Mouse (Mus musculus): ENCODE measurements around the gene Blnk. TPM values are rescaled to one million over a fixed set of nuclear protein-coding genes. Genes with fewer than 3 reads are reported as not detected.
A peak's percentile ranks its signal among the peaks of the same experiment; 100 is the strongest.

Gene Blnk
- total RNA-seq, 2 experiments from 2014 or later = 8.4 to 10.4 TPM

DNA sequence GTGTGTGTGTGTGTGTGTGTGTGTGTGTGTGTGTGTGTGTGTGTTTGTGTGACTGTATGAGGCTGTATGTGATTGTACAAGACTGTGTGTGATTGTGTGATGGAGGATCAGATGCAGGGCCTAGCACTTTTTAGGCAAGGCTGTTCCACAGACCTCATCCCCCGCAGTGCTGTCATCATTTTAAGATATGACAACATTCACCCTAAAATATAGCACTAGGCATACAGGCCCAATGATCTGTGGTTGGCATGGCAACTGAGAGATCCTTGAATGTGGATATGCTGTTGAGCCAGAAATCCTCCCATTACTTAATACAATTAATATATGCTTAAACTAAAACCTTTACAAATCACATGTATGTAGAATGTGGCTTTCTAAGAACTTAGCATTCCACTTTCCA, 9.8 kb downstream of the Blnk start:
- DNase-seq (ENCODE audit: extremely low spot score in 1 of 2, low spot score in 2 of 2) = no peak
- no peak overlapping the region for H3K4me3 ChIP-seq
- intact Hi-C loops (cut with DNase I) = no loop called here
- H3K27ac ChIP-seq = no peak overlapping the region
- TF ChIP-seq CTCF (IDR thresholded peaks at IDR 0.05) = no peak

DNA sequence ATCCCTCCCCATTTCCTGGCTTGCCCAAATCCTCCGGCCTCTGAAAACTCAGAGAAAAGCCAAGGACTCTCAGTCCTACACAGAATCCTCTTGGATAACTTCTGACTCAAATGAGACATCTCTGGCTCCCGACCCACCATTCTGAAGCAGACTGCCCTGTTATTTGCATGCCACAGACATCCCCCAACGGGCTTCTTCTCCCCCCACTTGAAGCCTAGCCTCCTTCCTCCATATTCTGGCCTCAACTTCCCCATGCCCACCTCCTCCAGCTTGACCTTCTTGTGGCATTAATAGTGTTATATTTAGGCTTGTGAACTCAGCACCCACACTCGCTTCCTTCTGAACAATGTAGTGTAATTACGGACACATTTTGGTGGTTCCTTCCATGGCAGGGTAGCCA, 13.7 kb downstream of the Blnk start:
- DNase-seq (ENCODE audit: extremely low spot score in 1 of 2, low spot score in 2 of 2) = no peak
- Histone ChIP-seq H3K27ac (no peak overlapping the region), H3K4me3 (no peak overlapping the region)
- TF ChIP-seq CTCF (IDR thresholded peaks at IDR 0.05) = no peak
- intact Hi-C loops (cut with DNase I) = no loop called here

DNA sequence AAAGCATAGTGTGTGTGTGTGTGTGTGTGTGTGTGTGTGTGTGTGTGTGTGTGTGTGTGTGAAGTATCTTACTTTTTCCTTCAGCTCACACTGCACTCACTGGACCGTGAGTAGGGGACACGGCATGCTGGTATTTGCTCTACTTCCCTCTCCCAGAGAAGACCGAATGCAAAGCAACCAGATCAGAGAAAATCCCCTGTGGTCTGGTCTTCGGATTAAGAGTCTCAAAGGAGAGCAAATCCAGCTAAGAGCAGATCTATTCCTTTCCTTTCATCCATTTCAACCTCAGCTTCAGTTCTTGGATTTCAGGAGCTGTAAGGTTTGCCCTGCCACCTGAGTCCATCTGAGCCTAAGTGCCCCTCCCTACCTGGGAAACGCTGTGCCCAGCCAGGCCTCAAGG, 16.3 kb downstream of the Blnk start:
- DNase-seq (ENCODE audit: extremely low spot score in 1 of 2, low spot score in 2 of 2) = no peak
- TF ChIP-seq CTCF (IDR thresholded peaks at IDR 0.05) = no peak
- intact Hi-C loops (cut with DNase I) = no loop called here
- Histone ChIP-seq H3K4me3 (no peak overlapping the region), H3K27ac (no peak overlapping the region)

DNA sequence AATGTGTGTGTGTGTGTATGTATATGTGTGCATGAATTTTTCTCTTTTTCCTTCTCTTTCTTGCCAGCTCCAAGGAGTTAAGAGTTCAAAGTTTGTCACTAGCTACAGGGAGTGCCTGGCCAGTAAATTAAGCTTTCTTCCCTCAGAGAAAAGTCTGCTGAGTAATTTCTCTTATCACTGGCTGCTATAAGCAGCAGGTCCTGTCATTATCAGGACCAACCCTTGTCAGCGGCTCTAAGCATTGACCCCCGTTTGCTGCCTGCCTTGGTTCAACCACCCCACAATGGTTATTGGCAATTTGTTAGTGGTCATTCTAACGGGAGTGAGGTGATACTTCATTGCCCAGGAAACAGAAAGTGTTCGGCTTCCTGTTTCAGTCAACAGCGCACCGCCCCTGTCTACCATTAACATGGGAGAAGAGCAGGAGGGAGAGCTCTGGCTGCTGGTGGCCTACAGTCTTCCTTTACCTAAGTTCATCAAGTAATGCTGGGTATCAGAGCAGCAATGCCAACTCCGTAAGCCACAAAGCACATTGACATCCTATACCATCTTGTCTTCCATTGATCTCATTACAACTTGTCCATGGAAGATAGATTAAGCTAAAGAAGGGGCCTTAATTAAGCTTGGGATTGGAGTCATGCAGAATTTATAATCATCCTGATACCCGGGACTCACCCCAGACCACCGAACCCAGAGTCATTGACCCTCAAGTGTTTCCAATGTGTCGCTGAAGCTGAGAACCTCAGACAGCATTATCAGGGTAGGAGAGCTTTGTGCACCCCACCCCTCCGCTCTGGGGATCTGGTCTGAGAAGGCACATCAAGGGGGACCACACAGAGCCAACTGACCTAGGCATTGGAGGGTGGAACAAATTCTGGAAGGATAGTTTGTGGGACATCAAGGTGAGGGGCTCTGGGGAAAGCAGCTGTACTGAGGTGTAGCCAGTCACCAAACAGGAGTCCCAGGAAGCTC, 17.1 kb downstream of the Blnk start:
- intact Hi-C loops (cut with DNase I) = no loop called here
- Histone ChIP-seq H3K4me3 (no peak overlapping the region), H3K27ac (no peak overlapping the region)
- no peak for TF ChIP-seq CTCF (IDR thresholded peaks at IDR 0.05)
- no peak for DNase-seq (ENCODE audit: extremely low spot score in 1 of 2, low spot score in 2 of 2)

DNA sequence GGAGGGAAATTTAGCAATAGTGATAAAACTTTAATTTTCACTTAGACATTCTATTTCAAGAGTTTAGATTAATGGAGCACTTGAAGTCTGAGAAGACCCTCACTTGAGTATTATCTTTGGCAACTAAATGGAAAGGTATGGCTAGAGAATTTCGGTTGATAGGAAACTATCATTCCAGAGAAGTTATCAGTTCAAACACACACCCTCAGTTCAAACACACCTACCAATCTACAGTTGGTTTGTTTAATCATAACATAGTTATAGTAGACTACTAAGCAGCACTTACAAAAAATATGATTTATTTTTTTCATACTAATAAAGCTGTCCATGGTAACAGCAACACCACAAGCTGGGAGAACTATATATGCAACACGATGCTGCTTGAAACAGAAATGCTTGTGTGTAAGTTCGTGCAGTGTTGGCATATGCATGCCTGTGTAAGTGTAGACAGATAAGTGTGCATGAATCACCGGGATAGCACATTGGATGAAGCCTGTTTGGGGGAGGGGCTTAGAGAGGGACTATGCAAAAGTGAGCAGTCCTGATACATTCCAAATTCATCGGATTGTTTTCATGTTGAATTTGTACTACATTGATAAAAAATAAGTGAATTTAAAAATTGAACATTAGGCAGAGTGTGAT, 22.9 kb downstream of the Blnk start:
- DNase-seq (ENCODE audit: extremely low spot score in 1 of 2, low spot score in 2 of 2) = no peak
- Histone ChIP-seq H3K27ac (no peak overlapping the region), H3K4me3 (no peak overlapping the region)
- intact Hi-C loops (cut with DNase I) = no loop called here
- TF ChIP-seq CTCF (IDR thresholded peaks at IDR 0.05) = no peak

DNA sequence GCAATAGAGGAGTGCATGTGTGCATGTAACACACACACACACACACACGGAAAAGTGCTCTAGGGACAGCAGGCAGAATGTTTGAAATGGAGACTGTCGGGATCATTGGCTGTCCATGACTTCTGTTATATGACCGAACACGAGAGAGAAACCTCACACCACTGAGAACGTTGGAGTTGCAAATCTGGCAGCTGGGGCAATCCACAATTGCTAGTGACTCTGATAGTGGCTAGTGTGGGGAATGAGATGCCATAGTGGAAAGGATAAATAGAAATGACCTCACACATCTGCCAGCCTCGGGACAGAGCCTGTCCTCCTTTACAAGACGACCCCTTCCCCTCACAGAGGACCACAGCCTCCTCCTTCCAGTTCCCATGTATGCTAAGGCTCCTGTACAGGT, 23.6 kb downstream of the Blnk start:
- intact Hi-C loops (cut with DNase I) = no loop called here
- DNase-seq (ENCODE audit: extremely low spot score in 1 of 2, low spot score in 2 of 2) = no peak
- no peak for TF ChIP-seq CTCF (IDR thresholded peaks at IDR 0.05)

DNA sequence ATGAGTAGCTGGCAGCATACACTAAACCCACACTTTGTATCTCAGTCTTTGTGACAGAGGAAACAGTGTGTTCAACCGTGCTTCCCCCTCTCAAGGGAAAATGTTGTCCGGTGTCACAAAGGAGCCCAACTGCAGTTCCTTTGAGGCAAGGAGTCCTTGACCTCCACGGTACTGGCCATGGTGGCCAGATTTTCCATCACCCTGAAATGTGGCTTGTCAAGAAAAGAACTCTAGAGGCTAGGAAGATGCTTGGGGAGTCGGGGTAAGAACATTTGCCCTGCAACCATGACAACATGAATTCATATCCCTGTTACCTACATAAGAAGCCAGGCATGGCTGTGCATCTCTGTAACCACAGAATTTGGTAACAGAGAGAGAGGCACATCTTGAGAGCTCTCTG, 24.0 kb downstream of the Blnk start:
- TF ChIP-seq CTCF (IDR thresholded peaks at IDR 0.05) = no peak
- no peak for DNase-seq (ENCODE audit: extremely low spot score in 1 of 2, low spot score in 2 of 2)
- intact Hi-C loops (cut with DNase I) = no loop called here

More for the DNA sequence above, 23.6 kb downstream of the Blnk start:
- Histone ChIP-seq H3K4me3 (no peak overlapping the region), H3K27ac (no peak overlapping the region)

DNA sequence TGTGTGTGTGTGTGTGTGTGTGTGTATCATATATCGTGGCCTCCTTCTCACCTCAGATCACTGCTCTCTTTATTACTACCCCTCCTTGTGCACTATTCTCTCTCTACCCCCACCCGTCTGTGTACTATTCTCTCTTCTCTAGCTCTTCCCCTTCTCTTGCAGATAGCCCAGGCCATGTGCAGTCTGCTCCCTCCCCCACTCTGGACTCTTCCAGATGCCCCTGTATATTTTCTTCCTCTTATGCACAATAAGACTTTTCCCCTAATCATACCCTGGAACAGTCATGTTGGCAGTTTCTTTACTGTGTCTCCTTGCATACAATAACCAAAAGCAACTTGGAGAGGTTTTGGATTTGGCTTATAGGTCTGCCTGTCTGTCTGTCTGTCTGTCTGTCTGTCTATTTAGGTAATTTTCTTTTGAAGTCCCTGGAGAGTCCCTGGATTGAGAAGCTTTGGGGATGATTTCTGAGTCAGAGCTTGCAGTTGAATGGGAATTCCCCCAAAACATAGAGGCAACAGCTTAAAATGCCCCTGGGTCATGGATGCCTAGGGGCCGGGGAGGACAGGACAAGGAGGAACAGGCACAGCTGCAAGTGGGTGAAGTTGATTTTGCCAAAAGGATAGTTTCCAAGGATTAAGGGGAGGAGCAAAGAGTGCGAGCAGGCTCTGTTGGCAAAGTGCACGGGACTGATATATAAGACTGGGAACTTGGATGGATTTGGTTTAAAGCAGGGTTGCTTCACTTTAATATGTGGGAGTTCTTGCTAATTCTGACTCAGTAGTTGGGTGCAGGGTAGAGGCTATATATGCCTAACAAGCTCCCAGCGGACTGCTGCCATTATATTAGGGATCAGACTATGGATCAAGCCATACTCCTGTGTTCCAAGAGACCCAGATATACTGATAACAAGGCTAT, 29.1 kb downstream of the Blnk start:
- intact Hi-C loops (cut with DNase I) = no loop called here
- TF ChIP-seq CTCF (IDR thresholded peaks at IDR 0.05) = no peak
- H3K4me3 ChIP-seq = no peak overlapping the region
- no peak for DNase-seq (ENCODE audit: extremely low spot score in 1 of 2, low spot score in 2 of 2)
- H3K27ac ChIP-seq = no peak overlapping the region

More for the DNA sequence above, 24.0 kb downstream of the Blnk start:
- Histone ChIP-seq H3K4me3 (no peak overlapping the region), H3K27ac (no peak overlapping the region)

DNA sequence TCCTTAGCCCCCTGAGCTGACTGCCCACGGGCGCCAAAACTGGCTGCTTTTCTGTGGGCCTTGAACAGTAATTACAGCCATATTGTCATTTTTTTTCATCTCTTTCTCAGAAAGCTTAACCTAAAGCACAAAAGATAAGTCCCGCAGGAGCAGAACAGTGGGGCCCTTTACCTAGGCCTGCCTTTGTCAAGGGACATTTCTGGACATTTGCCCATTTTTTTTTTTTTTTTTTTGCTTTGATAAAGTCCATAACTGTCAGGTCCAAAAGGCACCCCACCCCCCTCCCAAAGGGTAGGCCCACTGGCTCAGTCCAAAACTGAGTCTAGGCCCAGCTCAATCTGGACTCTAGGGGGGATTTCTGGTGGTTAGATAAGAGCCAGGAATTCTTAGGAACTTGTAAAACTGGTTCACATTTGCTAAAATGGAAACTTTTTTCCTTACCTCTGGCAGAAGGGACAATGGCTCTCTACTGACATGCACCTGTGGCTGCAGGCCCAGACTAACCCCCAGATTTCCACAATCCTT, 29.9 kb downstream of the Blnk start:
- intact Hi-C loops (cut with DNase I) = no loop called here
- DNase-seq (ENCODE audit: extremely low spot score in 1 of 2, low spot score in 2 of 2) = no peak
- no peak overlapping the region for H3K4me3 ChIP-seq
- TF ChIP-seq CTCF (IDR thresholded peaks at IDR 0.05) = no peak
- no peak overlapping the region for H3K27ac ChIP-seq

DNA sequence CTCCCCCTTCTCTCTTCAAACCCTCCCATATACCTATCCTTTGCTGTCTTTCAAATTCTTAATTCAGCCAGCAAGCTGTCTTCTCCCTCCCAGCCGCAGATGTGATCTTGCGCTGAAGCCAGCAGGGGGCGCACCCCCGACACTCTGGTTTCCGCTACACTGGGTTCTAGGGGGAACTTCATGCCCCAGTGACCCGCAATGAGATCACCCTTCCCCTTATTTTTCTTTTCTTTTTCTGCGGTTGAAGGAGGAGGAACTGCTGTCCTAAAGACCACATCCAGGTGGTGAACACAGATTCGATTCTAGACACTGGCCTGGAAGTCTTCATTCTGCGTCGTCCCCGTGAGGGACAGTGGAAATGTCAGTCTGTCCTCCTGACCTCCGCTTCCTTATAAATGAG, 31.3 kb downstream of the Blnk start:
- intact Hi-C loops (cut with DNase I) = loop anchor here (1.0 kb wide), 1 partner anchor 53 kb away; no protein-coding TSS in a partner anchor
- DNase-seq (ENCODE audit: extremely low spot score in 1 of 2, low spot score in 2 of 2) = peak; percentile 31 to 54
- Histone ChIP-seq H3K27ac (no peak overlapping the region), H3K4me3 (no peak overlapping the region)
- TF ChIP-seq CTCF (IDR thresholded peaks at IDR 0.05) = peak; percentile 74

DNA sequence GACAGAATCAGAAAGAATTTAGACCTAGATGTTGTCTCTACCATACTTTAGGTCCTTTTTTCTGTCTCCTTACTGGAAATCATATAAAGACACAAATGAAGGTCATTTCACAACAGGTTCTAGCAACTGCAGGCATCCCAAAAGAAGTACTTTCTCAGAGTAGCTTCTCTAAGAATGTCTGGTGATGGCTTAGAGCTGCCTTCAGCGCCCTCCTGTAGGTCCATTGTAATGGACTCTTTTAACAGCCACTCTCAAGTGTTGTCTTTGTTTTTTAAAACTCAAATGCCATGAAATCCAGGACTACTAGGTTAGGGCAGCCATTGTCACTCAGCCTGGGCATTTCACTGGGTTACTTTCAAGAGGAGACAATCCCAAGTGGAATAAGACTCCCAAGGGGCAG, 35.4 kb downstream of the Blnk start:
- intact Hi-C loops (cut with DNase I) = no loop called here

More for the DNA sequence above, 35.4 kb downstream of the Blnk start:
- no peak overlapping the region for H3K4me3 ChIP-seq
- no peak for TF ChIP-seq CTCF (IDR thresholded peaks at IDR 0.05)
- no peak overlapping the region for H3K27ac ChIP-seq
- no peak for DNase-seq (ENCODE audit: extremely low spot score in 1 of 2, low spot score in 2 of 2)

Data from left cerebral cortex, adult 2 months (tissue).